Mouse (Mus musculus) olfactory bulb, adult 2 months (tissue): ENCODE results near the gene Gabrd.

ENCODE experiments used
- CTCF ChIP-seq: fragments of 200-500 bp; IDR thresholded peaks from 2 replicates; pipeline ENCODE4 v1.5.1; 2012; ENCODE audit warnings: low read depth, mild to moderate bottlenecking, low read length, moderate library complexity; ENCODE audit not compliant: insufficient read depth
- POLR2A ChIP-seq: fragments of 200-500 bp; IDR thresholded peaks from 2 replicates; pipeline ENCODE4 v1.6.1; 2012; ENCODE audit warnings: mild to moderate bottlenecking, low read depth, low read length, moderate library complexity; ENCODE audit not compliant: insufficient read depth

GRCm38 (mm10) chr4:155370737-155371715 lies 26.9 kb downstream of the Gabrd start:
- TF ChIP-seq POLR2A (no peak), CTCF (no peak)
